Mouse (Mus musculus): Measurements from ENCODE around the gene 1700016H13Rik.

The 1700016H13Rik gene

GRCm38 (mm10) chr5:103671858-103672257 is 16.0 kb upstream of the 1700016H13Rik start:
- DNase-seq: no peak

- DNase-seq: no peak
These were observed 10.1 kb upstream of the 1700016H13Rik start for GRCm38 (mm10) chr5:103665876-103666275.

- DNase-seq: no peak
These were observed 9.1 kb upstream of the 1700016H13Rik start for GRCm38 (mm10) chr5:103664932-103665331.

- no peak for DNase-seq
These were observed 3.8 kb upstream of the 1700016H13Rik start for GRCm38 (mm10) chr5:103659571-103659970.

GRCm38 (mm10) chr5:103658921-103659320 is 3.1 kb upstream of the 1700016H13Rik start:
- DNase-seq: no peak

- DNase-seq: no peak
These were observed 1.0 kb downstream of the 1700016H13Rik start for GRCm38 (mm10) chr5:103654780-103655179.

- no peak for DNase-seq
These were observed 1.6 kb downstream of the 1700016H13Rik start for GRCm38 (mm10) chr5:103654225-103654624.

GRCm38 (mm10) chr5:103647320-103647719 is 8.5 kb downstream of the 1700016H13Rik start:
- no peak for DNase-seq

- DNase-seq: no peak
These were observed 11.6 kb downstream of the 1700016H13Rik start for GRCm38 (mm10) chr5:103644167-103644566.

GRCm38 (mm10) chr5:103637162-103637561 is 18.6 kb downstream of the 1700016H13Rik start:
- no peak for DNase-seq

- DNase-seq: no peak
These were observed 25.8 kb downstream of the 1700016H13Rik start for GRCm38 (mm10) chr5:103629854-103630580.

GRCm38 (mm10) chr5:103629111-103629764 is 26.6 kb downstream of the 1700016H13Rik start, which contains the start of gene Slc10a6:
Gene Slc10a6 (minus strand): TSS chr5:103629403.
- DNase-seq: peak; percentile 6 to 20

GRCm38 (mm10) chr5:103628499-103628898 is 27.3 kb downstream of the 1700016H13Rik start:
- no peak for DNase-seq

GRCm38 (mm10) chr5:103624831-103625230 is 31.0 kb downstream of the 1700016H13Rik start:
- no peak for DNase-seq

GRCm38 (mm10) chr5:103622321-103622720 is 33.5 kb downstream of the 1700016H13Rik start:
- no peak for DNase-seq

- no peak for DNase-seq
These were observed 35.4 kb downstream of the 1700016H13Rik start for GRCm38 (mm10) chr5:103620301-103620973.

- no peak for DNase-seq
These were observed 38.6 kb downstream of the 1700016H13Rik start for GRCm38 (mm10) chr5:103617191-103617590.

- no peak for DNase-seq
These were observed 41.5 kb downstream of the 1700016H13Rik start for GRCm38 (mm10) chr5:103614356-103614755.

- no peak for DNase-seq
These were observed 43.5 kb downstream of the 1700016H13Rik start for GRCm38 (mm10) chr5:103612316-103612715.

GRCm38 (mm10) chr5:103610856-103611472 is 44.8 kb downstream of the 1700016H13Rik start:
- no peak for DNase-seq

- DNase-seq: no peak
These were observed 45.7 kb downstream of the 1700016H13Rik start for GRCm38 (mm10) chr5:103610148-103610547.

- no peak for DNase-seq
These were observed 50.1 kb downstream of the 1700016H13Rik start for GRCm38 (mm10) chr5:103605707-103606106.

All from thymus, adult 18-20 months (tissue).